ENCODE assay signal across 8 mouse cellular contexts in genomic region chr13:23542999-23543607, GRCm38 (mm10). TPM values are rescaled to one million over a fixed set of nuclear protein-coding genes. Genes with fewer than 3 reads are reported as not detected.
DNase-seq lines count a peak whose midpoint lies in the region; ATAC-seq and TF ChIP-seq lines count a peak whose summit lies in the region.
"Not testable (repeated sequence)": the region's sequence is repeated elsewhere in the genome, so short reads cannot be mapped to it uniquely, and the experiment has no call there.

Gene Hist1h2bh, minus strand, starts transcription at chr13:23543392.

- H3K9ac ChIP-seq in embryonic facial prominence, embryonic 13.5 days, result peak within 1 kb of the TSS; percentile 74
- peak within 1 kb of the TSS; percentile 54 for H3K9ac ChIP-seq in heart, adult 2 months (ENCODE audit: low read depth, low read length)
- peak within 1 kb of the TSS; percentile 70 for H3K9ac ChIP-seq in limb, embryonic 12.5 days (replicated peaks)
- H3K9ac ChIP-seq in midbrain, embryonic 12.5 days (replicated peaks), result peak within 1 kb of the TSS; percentile 54

- not testable (repeated sequence) for H3K27me3 ChIP-seq in embryonic facial prominence, embryonic 13.5 days; heart, adult 2 months (ENCODE audit: control insufficient read depth, insufficient read depth, low read length); limb, embryonic 12.5 days; midbrain, embryonic 12.5 days

- H3K4me3 ChIP-seq in embryonic facial prominence, embryonic 13.5 days, result peak within 1 kb of the TSS; percentile 51
- H3K4me3 ChIP-seq in heart, adult 2 months, result peak within 1 kb of the TSS; percentile 81
- peak within 1 kb of the TSS; percentile 46 for H3K4me3 ChIP-seq in limb, embryonic 12.5 days (replicated peaks)
- peak within 1 kb of the TSS; percentile 51 for H3K4me3 ChIP-seq in midbrain, embryonic 12.5 days

- not testable (repeated sequence) for H3K79me2 ChIP-seq in heart, adult 2 months (replicated peaks; ENCODE audit: control insufficient read depth, insufficient read depth, low read length)

- TF ChIP-seq CTCF in heart, adult 2 months (IDR thresholded peaks at IDR 0.05), result not testable (repeated sequence)

- peak; percentile 65 for TF ChIP-seq POLR2A in heart, adult 2 months (IDR thresholded peaks at IDR 0.05; ENCODE audit: insufficient read depth, low read depth, low read length)

- DNase-seq in 416B (ENCODE audit: low read depth), result peak; percentile 100
- DNase-seq in adrenal gland, postnatal 36 days, result peak; percentile 59 to 71
- DNase-seq in heart, adult 2 months, result peak; percentile 69 to 79
- DNase-seq in kidney, adult 18-20 months, result peak; percentile 55
- DNase-seq in spleen, adult 18-20 months, result peak; percentile 42 to 53

- not testable (repeated sequence) for H3K4me1 ChIP-seq in embryonic facial prominence, embryonic 13.5 days; heart, adult 2 months (ENCODE audit: control insufficient read depth, insufficient read depth, low read length); limb, embryonic 12.5 days (replicated peaks); midbrain, embryonic 12.5 days

- H3K9me3 ChIP-seq in embryonic facial prominence, embryonic 13.5 days; limb, embryonic 12.5 days; midbrain, embryonic 12.5 days: not testable (repeated sequence)

- H3K36me3 ChIP-seq in embryonic facial prominence, embryonic 13.5 days; heart, adult 2 months (ENCODE audit: control insufficient read depth, insufficient read depth, low read length); limb, embryonic 12.5 days; midbrain, embryonic 12.5 days: not testable (repeated sequence)

- H3K4me2 ChIP-seq in embryonic facial prominence, embryonic 13.5 days, result peak within 1 kb of the TSS; percentile 69
- peak within 1 kb of the TSS; percentile 71 for H3K4me2 ChIP-seq in limb, embryonic 12.5 days
- peak within 1 kb of the TSS; percentile 63 for H3K4me2 ChIP-seq in midbrain, embryonic 12.5 days (replicated peaks)

- H3K27ac ChIP-seq in embryonic facial prominence, embryonic 13.5 days, result peak within 1 kb of the TSS; percentile 97
- peak within 1 kb of the TSS; percentile 84 for H3K27ac ChIP-seq in heart, adult 2 months
- H3K27ac ChIP-seq in limb, embryonic 12.5 days, result peak within 1 kb of the TSS; percentile 94
- peak within 1 kb of the TSS; percentile 92 for H3K27ac ChIP-seq in midbrain, embryonic 12.5 days (replicated peaks)

- WGBS in embryonic facial prominence, embryonic 13.5 days, result under 1% methylated on average over 27 of the region's 42 CpGs
- under 1% methylated on average over 42 of the region's 42 CpGs for WGBS in heart, adult 2 months
- under 1% methylated on average over 41 of the region's 42 CpGs for WGBS in limb, embryonic 12.5 days
- under 1% methylated on average over 29 of the region's 42 CpGs for WGBS in midbrain, embryonic 12.5 days

- intact Hi-C loops in heart, adult 2 months (cut with DNase I), result not testable (repeated sequence)

- TF ChIP-seq EP300 in heart, adult 2 months (IDR thresholded peaks at IDR 0.05; ENCODE audit: insufficient read depth, low read depth, low read length), result not testable (repeated sequence)

- peak; percentile 91 for ATAC-seq in embryonic facial prominence, embryonic 13.5 days (ENCODE audit: insufficient number of reproducible peaks, insufficient read depth, low FRiP score, low TSS enrichment, low read depth)
- peak; percentile 95 for ATAC-seq in limb, embryonic 12.5 days (ENCODE audit: insufficient number of reproducible peaks, insufficient read depth, low FRiP score, low TSS enrichment, low read depth)
- ATAC-seq in midbrain, embryonic 12.5 days (ENCODE audit: low FRiP score, low read depth), result peak; percentile 88

RNA-seq across cellular contexts. Expression of gene Hist1h2bh, which starts in this region (rescaled TPM):
- total RNA-seq in adrenal gland, postnatal 36 days (2021), result 1 to 10 TPM; 4.2 to 4.7 TPM
- 0.98 and 1.4 TPM in 2 replicates for polyA plus RNA-seq in embryonic facial prominence, embryonic 13.5 days (2015; fragmentation: Nextera tagmentation; extraction: Ambion mirVana)
- 1 to 10 TPM; 1.1 to 1.2 TPM for total RNA-seq in heart, adult 2 months (2021)
- polyA plus RNA-seq in heart, adult 2 months (2012; rRNA removed), result 0.29 and 0.61 TPM in 2 replicates
- 1.4 TPM in 2 replicates for polyA plus RNA-seq in limb, embryonic 12.5 days (2016; fragmentation: Nextera tagmentation; extraction: Ambion mirVana)
- 0.56 and 0.64 TPM in 2 replicates for polyA plus RNA-seq in midbrain, embryonic 12.5 days (2016; fragmentation: Nextera tagmentation; extraction: Ambion mirVana)

Comparison
In these comparisons a context has a peak if more than half of its experiments do, and no peak if none do; other contexts are left out.
1. Peak in every context shown above with its lines: DNase-seq, ATAC-seq, H3K4me3 ChIP-seq and H3K27ac ChIP-seq.
2. Peak in ATAC-seq, H3K4me3 ChIP-seq, H3K27ac ChIP-seq, H3K9ac ChIP-seq and H3K4me2 ChIP-seq in midbrain, embryonic 12.5 days; RNA of the gene not detected or under 1 TPM.
3. DNase-seq: peak in every context shown above with its lines; median percentile 100 in 416B; 74 in heart, adult 2 months; 65 in adrenal gland, postnatal 36 days; 55 in kidney, adult 18-20 months; 48 in spleen, adult 18-20 months.